Mouse (Mus musculus) A20 (cell line): ENCODE data around the gene Gse1.

Experiments
- DNase-seq: peaks from one replicate; pipeline ENCODE4 v3.0.0-alpha.2; 2011; ENCODE audit warnings: low read depth, low spot score

The Gse1 gene

GRCm38 (mm10) chr8:120552509-120552908, 324.3 kb downstream of the Gse1 start:
- no peak for DNase-seq

DNA sequence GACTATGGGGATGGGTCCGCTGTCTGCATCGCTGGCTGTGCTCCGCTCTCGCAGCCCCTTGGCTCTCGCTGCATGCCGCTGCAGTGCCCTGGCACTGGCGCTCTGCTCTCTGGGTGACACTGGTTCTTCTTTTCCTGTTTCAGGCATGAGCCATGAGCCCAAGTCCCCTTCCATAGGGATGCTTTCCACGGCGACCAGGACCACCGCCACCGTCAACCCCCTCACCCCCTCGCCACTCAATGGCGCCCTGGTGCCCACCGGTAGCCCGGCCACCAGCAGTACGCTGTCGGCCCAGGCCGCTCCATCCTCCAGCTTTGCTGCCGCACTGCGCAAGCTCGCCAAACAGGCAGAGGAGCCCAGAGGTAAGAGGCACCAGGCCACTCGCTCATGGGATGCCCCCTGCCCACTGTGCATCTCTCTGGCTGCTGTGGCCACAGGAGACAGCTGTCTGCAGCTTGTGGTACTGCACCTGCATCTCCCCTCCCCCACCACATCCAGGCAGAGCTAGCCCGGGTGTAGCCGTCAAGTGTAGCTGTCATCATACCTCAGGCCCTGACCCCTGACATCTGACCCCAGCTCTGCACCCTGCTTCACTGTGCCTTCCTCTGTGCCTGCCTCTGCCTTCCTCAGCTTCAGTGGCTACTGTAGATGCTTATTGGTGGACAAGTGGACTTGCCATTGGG, 325.3 kb downstream of the Gse1 start:
- DNase-seq = peak; percentile 58

GRCm38 (mm10) chr8:120554466-120555039, 326.3 kb downstream of the Gse1 start:
- DNase-seq = no peak

GRCm38 (mm10) chr8:120556198-120556892, 328.1 kb downstream of the Gse1 start:
- DNase-seq = no peak

- DNase-seq = no peak
Measured at GRCm38 (mm10) chr8:120557170-120557965, 329.1 kb downstream of the Gse1 start.

DNA sequence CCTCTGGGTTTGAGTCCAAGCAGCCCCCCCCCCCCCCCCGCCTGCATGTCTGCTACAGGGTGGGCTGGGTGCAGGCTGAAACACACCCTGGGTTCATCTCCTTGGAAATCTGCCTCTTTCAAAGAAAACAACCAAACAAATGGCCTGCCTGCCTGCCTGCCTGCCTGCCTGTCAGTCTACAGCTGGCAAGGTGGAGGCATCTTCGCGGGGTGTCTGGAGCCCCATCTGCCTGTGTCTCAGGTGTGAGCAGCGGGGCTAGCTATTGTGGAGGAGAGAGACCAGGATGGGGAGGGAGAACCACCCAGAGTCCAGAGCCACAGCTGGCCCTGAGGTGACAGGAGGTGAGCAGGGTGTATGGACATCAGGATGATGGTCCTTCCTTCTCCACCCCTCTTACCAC, 329.9 kb downstream of the Gse1 start:
- no peak for DNase-seq

- DNase-seq = no peak
Measured at GRCm38 (mm10) chr8:120559654-120560053, 331.4 kb downstream of the Gse1 start.

DNA sequence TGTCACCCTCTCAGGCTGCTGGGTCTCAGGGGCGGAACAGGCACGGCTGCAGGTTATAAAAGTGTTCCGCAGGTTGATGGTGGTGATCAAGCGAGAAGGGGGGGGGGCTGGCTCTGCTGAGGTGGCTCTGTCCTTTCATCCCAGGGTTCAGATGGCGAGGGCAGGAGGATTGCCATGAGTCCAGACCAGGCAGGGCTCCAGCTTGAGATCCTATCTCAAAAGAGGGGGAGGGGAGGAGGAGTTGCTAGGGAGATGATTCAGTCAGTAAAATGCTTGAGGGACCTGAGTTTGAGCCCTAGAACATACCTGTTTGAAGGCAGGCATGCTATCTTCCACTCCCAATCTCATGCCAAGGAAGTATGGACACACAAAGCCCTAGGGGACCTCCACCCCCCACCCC, 332.3 kb downstream of the Gse1 start:
- no peak for DNase-seq

DNA sequence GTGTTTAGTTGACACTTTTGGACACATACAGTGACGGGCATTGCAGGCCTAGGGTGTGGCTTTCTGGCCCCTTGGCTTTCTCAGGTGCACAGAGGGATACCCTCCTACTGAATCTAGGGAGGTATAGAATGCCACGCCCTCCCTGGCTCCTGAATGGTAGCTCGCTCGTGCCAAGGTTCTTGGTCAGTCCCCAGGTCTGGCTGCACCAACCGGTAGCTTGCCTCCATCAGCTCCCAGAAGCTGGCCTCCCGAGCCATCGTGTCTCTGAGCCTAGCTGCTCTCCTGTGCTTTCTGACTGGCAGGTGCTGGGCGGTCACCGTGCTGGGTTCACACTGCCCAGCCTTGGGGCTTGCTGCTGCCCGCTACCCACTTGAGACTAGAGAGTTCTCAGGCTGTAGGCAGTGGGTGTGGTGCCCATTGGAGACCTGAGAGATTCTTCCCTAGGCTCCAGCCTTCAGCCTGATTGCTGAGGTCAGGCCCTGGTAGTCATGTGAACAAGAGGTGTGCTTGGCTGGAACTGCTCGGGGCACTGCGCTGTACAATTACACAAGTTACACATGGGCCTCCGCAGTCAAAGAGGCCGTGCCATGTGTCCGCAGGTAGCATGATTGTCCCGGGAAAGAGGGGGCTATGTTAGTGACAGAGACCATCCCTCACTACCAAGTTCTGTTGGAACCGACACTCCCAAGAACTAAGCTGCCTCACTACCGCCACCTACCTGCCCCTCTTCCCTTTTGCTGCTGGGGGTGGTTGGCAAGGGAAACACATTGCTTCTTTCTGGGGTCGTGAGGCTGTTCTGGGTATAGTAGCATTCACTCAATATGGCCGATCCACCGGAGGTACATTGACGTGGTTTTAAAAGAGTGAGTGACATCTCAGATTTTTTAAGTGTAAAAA, 333.5 kb downstream of the Gse1 start:
- DNase-seq = no peak

- DNase-seq = no peak
Measured at GRCm38 (mm10) chr8:120562680-120563347, 334.6 kb downstream of the Gse1 start.

- no peak for DNase-seq
Measured at GRCm38 (mm10) chr8:120563348-120563724, 335.1 kb downstream of the Gse1 start.

DNA sequence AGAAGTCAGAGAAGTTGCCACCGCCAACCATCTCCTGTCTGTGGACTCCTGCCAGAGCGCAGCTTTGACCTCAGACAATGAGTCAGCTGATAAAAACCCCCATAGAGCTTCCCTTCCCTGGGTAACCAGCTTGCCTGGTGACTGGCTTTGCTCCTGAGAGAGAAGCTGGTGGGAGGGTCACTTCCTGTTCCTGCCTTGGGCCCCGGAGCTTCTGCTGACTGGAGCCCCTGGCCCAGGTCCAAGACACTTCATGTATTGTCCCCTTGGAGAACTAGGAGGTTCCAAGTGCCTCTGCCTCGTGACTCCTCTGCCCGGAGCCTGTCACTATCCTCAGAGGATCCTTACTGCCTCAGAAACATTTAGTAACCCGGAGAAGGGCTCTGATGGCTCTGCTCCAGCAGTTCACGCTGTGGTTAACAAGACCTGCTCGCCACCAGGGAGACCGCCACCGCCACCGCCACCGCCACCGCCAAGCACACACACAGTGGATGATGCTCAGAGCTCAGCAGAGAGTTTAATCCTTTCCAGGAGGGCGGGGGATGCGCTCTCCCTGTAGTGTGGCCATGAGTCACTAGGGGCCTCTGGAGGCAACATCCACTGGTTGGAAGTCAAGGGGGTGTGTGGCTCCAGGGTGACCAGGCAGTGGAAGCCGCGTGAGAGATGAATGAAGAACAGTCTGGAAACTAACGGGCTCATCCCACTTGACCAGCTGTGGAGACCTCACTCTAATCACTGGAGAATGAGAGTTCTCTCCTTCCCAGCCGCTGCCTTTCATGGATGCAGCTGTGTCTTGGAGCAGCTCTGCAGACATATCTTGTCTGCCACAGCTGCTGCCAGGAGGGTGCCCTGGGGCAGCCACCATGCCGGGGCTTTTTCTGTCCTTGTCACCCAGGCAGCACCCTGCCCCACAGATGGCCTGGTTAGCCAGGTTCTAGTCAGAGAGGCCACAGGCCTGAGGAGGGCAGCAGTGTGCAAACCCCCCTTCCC, 335.9 kb downstream of the Gse1 start:
- DNase-seq = no peak

- DNase-seq = no peak
Measured at GRCm38 (mm10) chr8:120565151-120565711, 337.0 kb downstream of the Gse1 start.

GRCm38 (mm10) chr8:120566681-120567080, 338.4 kb downstream of the Gse1 start:
- no peak for DNase-seq

GRCm38 (mm10) chr8:120567731-120568130, 339.5 kb downstream of the Gse1 start:
- DNase-seq = no peak

DNA sequence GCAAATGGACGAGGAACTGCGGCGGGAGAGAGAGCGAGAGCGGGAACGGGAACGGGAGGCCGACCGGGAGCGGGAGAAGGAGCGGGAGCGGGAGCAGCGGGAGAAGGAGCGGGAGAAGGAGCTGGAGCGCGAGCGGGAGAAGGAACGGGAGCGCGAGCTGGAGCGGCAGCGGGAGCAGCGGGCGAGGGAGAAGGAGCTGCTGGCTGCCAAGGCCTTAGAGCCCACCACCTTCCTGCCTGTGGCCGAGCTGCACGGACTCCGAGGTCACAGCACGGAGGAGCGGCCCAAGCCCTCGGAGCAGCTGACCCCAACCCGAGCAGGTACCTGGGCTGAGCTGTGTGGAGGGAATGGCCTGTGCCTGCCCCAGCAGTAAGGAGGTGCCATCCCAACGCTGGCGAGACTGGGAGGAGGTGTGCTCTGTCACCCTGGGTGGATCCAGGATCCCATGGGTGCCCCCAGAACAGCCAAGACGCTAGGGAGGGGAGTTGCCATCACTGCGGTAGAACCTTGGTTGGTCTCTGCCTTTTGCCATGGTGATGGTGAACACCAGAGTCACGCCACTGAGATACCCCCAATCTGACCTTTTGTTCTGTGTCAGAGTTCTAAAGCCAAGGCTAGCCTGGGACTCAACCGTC, 340.0 kb downstream of the Gse1 start:
- no peak for DNase-seq

GRCm38 (mm10) chr8:120569123-120569522, 340.9 kb downstream of the Gse1 start:
- DNase-seq = no peak

GRCm38 (mm10) chr8:120569939-120570715, 341.9 kb downstream of the Gse1 start:
- DNase-seq = peak; percentile 60
